Mouse (Mus musculus) CH12.LX (cell line): Measurements from ENCODE around the gene Chchd4.

Experiments used
- CTCF ChIP-seq, 2 experiments: IDR thresholded peaks in 1 of 2; conservative IDR thresholded peaks in 1 of 2; 2 replicates each; pipeline ENCODE4 v1.5.1; 2011 to 2012; ENCODE audit warnings: low read depth in 2 of 2, low read length in 2 of 2, improper control_type of control experiment in 1 of 2, inconsistent platforms in 1 of 2, mild to moderate bottlenecking in 1 of 2, moderate library complexity in 1 of 2
- EP300 ChIP-seq: IDR thresholded peaks from 2 replicates; pipeline ENCODE4 v1.6.1; 2011; ENCODE audit warnings: low read length, improper control_type of control experiment
- PAX5 ChIP-seq: IDR thresholded peaks from 2 replicates; pipeline ENCODE4 v1.6.1; 2012; ENCODE audit warnings: low read length, inconsistent platforms, mixed read lengths
- POLR2A ChIP-seq: IDR thresholded peaks from 2 replicates; pipeline ENCODE4 v1.6.1; 2011; ENCODE audit warnings: low read depth, mild to moderate bottlenecking, improper control_type of control experiment, low read length
- POLR2AphosphoS2 ChIP-seq: IDR thresholded peaks from 2 replicates; pipeline ENCODE4 v1.6.1; 2011; ENCODE audit warnings: low read depth, low read length, improper control_type of control experiment
- RCOR1 ChIP-seq: conservative IDR thresholded peaks from 2 replicates; pipeline ENCODE4 v1.6.1; 2012; ENCODE audit warnings: low read depth, mild to moderate bottlenecking, inconsistent platforms, low read length, improper control_type of control experiment
- SIN3A ChIP-seq: IDR thresholded peaks from 2 replicates; pipeline ENCODE4 v1.6.1; 2012; ENCODE audit warnings: low read length, improper control_type of control experiment, inconsistent platforms

DNA sequence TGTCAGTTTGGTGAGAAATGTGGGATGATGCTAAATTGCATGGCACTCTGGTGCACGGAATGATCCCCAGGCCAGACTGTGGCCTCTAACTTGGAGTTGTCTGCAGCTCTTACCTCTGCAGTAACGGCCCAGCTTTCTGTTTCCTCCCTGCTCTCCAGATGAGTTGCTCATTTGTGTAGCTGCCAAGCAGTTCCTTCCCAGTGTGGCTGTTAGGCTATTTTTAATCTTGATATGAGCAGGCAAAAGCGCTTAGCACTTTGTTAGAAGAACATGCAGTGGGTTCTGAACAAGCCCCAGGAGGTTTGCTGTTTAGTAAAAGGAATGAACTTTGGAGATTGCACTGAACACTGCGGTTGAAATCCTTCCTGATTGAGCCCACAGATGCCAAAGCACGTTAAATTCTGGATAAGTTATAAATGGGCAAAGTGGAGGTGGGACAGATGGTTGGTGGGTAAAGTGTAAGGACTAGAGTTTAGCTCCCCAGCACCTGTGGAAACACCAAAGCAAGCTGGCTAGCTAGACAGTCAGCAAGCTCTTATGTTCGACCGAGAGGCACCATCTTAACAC, 45.2 kb upstream of the Chchd4 start:
- TF ChIP-seq SIN3A (no peak), POLR2A (no peak), PAX5 (no peak), EP300 (no peak), RCOR1 (no peak), POLR2AphosphoS2 (no peak), CTCF (conservative IDR thresholded peaks at IDR 0.05 in 1 of 2, IDR thresholded peaks at IDR 0.05 in 1 of 2; ENCODE audit: low read depth in 2 of 2, low read length in 2 of 2) (no peak)
